Mouse (Mus musculus) CD4-positive helper T cell, adult 2 months (primary cell): Measurements from ENCODE around the gene Rusc2.
A peak's percentile ranks its signal among the peaks of the same experiment; 100 is the strongest.

Source experiments
- DNase-seq: peaks from one replicate; pipeline ENCODE4 v3.0.0-alpha.2; 2012; ENCODE audit warnings: low read depth, missing footprints, low spot score

Rusc2 gene

DNA sequence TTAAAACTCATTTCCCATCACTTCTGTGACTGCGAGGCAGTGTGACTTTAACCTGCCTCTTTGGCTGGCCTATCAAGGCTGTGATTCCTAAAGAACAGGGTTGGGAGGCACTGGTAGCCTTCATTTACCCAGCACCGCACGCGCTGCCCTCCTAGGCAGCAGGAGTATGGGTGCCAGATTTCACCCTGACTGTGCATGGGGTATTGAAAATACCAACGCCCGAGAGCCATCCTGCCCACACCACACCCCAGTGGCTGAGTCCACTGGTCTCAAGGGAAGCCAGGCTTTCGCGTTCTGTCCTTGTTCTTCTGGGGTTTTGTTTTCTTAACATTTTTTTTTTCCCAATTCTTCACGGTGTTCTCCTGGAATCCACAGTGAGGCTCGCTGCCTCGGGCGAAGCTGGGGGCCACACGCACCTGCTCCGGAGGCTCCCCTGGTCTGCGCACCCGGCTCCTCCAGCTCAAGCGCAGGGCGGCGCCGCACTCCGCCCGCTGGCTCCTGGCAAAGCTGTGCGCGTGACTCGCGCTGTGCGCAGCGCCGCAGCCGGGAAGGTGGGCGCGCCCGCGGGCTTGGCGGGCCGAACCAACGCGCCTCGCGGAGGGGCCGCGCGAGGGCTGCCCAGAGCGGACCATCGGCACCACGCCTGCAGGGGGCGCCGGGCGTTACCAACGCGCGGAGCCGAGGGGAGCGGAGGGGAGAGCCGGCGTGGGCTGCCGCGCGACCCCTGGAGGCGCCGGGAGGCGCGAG is at the start of gene Rusc2:
Rusc2 (plus strand) TSS at position 572 of the 747 bp plus-strand sequence.
- peak; percentile 10 for DNase-seq

DNA sequence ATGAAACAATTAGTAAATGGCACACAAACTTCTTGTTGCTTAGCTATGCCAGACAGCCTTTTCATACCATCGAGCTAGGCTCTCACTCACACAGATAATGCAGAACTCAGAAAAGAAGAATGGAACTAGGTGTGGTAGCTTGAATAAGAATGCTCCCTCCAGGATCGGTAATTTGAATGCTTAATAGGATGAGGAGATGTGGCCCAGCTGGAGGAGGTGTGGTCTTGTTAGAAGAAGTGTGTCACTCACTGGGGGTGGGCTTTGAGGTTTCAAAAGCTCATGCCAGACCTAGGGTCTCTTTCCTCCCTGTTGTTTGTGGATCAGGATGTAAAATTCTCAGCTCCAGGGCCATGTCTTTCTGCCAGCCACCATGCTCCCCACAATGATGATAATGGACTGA is 47.0 kb upstream of the Rusc2 start:
- no peak for DNase-seq

DNA sequence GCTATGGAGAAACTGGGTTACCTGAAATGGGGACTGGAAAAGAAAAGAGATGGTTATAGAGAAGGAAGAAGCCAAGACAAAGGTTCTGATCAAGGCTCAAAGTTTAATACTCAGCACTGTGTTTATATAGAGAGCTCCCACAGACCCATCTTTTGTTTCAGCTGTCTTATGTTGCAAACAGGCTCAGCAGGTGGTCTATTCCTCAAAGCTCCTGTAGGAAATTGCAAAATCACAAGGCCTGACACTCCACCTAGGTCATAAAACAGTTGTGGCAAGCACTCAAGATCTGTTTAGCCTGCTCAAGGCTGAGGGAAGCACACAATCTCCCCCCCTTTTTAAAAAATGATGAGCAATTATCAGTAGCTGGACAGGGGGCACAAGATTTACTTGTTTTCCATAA is 45.6 kb upstream of the Rusc2 start:
- no peak for DNase-seq

DNA sequence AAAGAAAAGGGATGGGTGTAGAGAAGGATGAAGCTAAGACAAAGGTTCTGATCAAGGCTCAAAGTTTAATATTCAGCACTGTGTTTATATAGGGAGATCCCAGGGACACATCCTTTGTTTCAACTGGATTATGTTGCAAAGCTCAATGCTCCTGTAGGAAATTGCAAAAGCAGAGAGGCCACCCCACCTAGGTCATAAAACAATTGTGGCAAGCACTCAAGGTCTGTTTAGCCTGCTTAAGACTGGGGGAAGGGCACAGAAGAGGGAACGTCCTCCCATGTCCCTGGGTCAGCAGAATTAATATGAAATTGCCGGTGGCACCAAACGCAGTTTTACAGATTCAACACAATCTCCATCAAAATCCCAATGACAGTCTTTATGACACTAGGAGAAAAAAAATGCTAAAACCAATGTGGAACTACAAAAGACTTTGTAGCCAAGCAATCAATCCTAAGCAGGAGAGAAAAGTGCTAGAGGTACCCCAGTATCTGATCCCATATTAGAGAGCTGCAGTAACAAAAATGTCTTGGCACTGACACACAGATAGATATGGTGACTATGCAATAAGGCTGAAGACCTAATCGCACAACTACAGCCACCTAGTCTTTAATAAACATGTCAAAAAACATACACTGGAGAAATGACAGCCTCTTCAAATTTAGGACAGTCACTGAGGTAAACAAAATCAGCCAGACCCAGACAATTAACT is 41.5 kb upstream of the Rusc2 start:
- DNase-seq = no peak

DNA sequence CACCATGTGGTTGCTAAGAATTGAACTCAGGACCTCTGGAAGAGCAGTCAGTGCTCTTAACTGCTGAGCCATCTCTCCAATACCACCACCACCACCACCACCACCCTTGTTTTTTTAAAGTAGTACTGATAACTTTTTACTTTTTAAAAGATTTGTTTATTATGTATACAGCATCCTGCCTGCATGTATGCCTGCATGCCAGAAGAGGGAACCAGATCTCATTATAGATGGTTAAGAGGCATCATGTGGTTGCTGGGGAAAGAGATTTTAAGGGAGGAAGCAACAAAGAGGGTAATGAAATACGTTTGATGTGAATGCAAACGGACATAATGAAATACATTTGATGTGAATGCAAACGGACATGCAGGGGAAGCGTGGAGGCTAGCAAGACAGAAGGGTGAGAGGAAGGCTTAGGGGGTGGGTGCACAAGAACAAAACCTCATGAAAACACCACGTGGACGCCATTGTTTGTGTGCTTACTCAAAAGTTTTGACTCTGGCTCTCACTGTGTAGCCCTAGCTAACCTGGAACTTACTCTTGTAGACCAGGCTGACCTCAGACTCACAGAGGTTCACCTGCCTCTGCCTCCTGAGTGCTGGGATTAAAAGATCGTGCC is 40.4 kb upstream of the Rusc2 start:
- no peak for DNase-seq

DNA sequence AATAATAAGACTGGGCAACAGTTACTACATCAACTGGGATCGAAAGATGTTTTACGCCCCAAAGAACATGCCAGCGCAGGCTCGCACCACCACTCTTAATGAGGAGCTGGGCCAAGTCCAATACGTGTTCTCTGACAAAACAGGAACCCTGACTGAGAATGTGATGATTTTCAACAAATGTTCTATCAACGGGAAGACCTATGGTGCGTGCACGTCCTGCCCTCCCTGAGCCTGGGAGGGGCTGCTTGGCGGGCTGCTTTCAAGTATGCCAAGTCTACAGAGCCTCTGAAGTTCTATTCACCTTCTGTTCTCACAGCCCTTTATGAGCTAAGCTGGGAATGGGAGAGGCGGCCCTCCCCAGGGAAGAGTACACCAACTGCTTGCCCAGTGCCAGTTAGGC is 39.3 kb upstream of the Rusc2 start:
- no peak for DNase-seq

DNA sequence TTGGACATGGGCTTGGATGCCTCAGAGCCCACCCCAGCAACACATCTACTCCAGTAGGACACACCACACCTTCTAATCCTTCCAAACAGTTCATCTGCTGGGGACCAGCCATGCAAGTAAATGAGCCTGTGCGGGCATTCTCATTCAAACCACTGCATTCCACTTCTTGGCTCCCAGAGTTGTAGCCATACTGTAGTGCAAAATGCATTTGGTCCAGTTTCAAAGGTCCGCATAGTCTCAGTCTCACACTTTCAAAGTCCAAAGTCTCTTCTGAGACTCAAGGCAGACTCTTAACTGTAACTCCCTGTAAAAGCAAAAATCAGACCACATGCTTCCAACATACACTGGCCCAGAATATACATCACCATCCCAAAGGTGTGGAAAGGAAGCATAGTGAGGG is 36.8 kb upstream of the Rusc2 start:
- DNase-seq = no peak

DNA sequence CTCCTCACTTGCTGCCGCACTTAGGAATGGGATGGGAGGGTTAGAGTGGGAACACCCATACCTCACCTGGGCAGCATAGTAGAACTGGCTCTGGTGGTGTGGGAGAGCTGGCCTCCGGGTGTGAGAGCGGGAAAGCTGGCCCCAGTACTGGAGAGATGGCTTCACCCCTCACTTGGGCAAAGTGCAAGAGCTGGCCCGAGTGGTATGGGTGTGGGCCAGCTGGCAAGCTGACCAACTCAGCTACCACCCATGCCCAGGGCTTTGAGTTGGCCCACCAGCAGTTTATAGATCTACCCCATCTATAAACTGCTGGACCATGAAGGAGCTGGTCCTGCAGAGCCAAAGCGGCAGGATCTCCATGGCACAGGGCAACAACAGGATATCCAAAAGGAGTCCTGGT is 32.6 kb upstream of the Rusc2 start:
- DNase-seq = no peak

DNA sequence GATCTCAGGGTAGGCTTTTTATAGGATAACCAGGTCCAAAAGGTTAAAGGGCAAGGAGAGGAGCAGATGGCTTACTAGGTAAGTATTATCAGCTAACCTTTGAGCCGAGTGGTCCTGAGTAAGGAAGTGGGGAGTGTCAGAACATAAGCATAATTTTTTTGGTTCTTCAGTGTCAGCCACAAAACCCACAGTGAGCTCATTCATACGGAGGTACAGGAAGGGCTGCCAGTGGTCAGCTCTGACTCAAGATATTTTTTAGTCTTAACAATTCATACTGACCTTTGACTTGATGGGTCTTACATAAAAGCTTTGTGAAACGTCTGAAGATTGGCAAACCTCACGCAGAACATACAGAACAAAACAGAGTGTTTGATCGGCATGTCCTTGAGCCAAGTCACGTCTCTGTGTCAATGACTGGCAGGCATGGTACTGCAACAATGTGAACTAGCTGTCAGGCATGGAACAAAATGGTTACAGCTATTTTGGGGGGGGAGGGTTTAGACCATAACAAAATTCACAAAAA is 31.7 kb upstream of the Rusc2 start:
- no peak for DNase-seq

DNA sequence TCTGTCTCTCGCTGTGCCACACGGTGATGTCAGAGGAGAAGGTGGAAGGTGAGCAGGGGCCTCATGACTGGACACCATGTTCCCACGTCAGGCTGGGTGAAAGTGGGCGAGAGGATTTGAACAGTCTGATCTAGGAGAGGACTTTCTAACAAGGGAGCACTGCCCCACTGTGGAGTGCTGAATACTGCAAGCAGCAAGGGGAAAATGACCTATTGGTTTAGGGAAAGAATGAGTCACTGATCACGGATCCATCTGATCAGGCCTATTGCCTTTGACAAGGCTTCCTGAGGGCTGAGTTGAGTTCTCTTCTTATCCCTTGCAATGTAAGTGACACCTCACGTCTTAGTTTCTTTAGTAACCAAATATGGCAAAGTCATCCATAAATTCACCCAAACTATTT is 28.1 kb upstream of the Rusc2 start:
- no peak for DNase-seq

DNA sequence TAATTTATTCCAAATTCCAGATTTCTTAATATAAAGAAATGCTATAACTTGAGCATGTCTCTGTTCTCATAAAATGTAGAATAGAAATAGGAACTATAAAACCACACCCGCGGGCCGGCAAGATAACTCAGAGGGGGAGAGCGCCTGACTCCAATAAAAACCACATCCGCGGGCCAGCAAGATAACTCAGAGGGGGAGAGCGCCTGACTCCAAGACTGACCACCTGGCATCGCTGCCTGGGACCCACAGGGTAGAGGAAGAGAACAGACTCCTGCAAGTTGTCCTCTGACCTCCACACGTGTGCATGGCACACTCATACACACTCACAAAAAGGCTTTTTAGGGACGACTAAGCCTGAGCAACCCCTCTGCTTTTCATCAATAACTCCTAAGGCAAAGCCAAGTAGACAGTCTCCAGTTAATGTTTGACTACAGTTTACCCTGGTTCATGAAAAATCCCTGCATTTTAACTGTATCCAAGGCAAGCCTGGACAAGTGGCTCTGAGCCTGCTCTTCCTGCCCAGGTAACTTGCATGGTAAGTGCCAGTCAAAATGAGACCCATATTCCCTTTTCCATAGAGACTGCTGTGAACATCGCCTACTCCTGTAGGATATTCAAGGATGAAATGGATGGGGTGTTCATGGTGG is 16.7 kb upstream of the Rusc2 start:
- no peak for DNase-seq

DNA sequence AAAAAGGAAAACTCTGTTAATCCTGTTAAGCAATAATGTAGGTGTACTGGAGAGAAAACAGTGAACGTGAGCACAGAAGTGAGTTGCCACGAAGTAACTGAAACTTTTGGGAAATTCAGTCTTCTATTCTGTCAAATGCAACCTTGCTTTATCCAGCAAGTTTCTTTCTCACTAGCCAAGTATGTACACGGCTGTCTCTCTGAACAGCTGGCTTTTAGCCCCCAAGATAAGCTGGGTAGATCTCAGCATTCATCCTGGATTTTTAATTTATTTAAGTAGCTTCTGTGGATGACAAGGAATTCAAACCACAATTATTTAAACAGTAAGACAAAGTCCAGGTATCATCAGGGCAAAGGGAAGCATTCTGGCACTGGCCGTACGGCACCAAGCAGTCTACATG is 14.5 kb upstream of the Rusc2 start:
- DNase-seq = no peak

DNA sequence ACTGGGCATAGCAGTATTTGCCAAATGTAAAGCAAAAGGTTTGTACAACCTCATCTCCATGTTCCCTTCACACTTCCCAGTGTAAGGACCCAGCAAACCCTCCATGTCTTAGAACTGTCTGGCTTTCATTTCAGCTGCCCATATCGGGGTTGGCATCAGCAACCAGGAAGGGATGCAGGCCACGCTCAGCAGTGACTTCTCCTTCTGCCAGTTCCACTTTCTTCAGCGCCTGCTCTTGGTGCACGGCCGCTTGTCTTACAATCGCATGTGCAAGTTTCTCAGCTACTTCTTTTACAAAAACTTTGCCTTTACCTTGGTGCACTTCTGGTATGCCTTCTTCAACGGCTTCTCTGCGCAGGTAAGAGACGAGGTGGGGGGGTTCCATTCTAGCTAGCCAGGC is 14.0 kb upstream of the Rusc2 start:
- no peak for DNase-seq

DNA sequence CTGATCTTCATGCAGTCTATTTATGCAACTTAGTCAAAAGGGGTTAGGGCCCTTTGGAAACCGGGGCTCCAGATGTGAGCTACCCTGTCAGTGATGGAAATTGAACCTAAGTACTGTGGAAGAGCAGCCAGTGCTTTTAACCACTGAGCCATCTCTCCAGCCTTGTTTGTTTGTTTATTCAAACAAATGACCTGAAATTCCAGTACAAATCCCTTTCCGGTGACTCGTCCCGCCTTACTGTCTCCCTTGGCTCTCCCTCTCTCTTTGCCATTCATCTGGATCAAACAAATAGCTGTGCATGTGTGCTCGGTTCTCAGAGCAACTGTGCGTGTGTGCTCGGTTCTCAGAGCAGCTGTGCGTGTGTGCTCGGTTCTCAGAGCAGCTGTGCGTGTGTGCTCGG is 10.4 kb upstream of the Rusc2 start:
- DNase-seq = no peak

DNA sequence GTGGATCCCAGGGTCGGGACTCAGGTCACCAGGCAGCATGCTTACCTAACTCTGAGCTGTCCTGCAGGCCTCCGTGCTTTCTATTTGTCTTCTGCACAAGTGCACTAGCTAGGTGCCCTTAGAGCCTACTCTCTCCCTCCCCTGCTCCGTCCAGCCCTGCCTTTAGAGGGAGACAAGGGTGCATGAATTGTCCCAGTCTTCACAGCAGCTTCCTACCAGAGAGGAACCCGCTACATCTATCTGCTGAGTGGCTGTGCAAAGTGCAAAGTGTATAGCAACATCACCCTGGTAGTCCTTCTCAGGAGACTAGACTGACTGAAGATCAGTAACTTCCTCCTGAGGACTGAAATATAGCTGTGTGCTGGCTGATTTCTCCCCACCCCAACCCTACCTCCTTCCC is 9.6 kb upstream of the Rusc2 start:
- no peak for DNase-seq

DNA sequence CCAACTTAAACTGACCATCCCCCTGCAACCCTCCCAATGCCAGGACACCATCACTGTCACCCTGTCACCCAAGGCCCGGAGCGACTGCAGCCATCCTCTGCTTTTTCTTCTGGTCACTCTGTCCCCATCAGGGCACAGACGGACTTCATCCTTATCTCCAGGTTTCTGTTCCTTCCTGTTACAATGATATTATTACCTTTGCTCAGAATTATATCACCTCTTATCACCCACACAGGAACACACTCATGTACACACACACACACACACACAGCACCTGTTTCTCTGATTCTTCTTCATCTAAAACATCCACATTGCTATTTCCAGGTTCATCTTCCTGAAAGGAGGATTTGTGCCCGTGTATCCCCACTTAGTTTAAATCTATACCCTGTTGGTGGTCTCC is 7.5 kb upstream of the Rusc2 start:
- DNase-seq = no peak

DNA sequence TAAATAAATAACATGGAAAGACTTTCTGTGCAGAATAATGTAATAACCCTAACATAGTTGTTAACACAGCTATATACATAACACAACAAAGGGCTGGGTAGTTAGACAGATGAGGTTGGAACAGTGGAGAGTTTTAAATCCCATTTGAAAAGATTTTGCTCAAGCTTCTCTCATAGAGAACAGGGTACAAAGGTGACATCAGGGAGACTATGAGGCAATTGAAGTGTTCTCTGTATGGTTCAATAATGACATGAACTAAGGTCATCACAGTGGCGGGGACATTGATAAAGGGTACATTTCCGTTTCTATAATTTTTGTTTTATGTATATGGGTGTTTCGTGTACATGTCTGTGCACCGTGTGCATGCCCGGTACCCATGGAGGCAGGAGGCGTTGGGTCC is 2.2 kb upstream of the Rusc2 start:
- no peak for DNase-seq

DNA sequence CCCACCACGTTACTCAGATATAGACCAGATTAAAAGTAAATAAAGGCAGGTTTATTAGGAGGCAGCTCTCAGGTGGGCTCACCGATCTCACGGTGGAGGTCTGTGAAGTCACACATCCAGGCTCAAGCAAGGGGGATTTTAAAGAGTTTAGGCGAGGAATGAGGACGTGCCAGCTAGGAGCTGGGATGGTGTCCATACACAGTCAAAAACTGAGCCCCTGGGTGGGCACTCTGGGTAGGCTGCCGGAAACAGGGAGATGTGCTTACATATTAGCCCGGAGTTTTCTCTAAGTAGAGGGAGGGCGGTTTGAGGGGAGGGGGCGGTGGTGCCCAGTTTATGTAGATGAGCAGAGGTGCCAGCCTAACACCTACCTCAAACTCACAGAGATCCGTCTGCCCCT is 828 bp upstream of the Rusc2 start:
- DNase-seq = no peak

DNA sequence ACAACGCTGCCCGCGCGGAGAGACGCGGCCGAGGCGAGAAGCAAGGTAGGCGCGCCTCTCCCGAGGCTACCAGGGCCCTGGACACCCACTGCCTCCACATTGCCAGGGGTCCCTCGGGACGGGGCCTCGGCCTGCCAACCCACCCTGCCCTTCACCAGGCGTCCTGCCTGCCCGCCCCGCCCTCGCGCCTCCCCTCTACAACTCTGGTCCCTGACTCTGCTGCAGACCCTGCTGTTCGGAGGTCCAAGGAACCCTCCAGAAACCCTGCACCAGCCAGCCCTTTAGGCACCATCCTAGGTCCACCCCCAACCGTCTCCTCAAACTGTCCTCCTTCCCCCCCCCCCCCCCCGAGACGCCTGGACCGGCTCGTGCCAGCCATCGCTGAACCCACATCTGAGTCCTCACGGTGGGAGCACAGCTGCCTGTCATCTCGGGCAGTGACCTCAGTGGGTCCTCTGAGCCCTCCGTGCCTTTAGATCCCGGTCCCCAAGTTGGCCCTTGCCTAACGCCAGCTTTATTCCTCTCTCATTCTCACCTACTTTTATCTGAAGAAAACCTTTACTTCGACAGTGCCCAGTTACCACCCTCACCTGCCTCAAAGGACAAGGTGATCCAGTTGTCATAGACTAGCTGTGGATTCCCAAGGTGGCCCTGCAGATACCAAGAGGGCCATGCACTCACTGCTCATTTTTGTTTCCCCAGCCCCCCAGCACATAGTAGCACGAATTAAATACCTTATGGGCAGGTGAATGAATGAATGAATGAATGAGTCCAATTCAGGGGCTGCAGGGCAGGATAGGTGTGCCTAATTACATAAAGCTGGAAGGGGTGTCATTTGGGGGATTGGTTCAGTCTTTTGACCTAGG is 609 bp downstream of the Rusc2 start:
- DNase-seq = no peak

DNA sequence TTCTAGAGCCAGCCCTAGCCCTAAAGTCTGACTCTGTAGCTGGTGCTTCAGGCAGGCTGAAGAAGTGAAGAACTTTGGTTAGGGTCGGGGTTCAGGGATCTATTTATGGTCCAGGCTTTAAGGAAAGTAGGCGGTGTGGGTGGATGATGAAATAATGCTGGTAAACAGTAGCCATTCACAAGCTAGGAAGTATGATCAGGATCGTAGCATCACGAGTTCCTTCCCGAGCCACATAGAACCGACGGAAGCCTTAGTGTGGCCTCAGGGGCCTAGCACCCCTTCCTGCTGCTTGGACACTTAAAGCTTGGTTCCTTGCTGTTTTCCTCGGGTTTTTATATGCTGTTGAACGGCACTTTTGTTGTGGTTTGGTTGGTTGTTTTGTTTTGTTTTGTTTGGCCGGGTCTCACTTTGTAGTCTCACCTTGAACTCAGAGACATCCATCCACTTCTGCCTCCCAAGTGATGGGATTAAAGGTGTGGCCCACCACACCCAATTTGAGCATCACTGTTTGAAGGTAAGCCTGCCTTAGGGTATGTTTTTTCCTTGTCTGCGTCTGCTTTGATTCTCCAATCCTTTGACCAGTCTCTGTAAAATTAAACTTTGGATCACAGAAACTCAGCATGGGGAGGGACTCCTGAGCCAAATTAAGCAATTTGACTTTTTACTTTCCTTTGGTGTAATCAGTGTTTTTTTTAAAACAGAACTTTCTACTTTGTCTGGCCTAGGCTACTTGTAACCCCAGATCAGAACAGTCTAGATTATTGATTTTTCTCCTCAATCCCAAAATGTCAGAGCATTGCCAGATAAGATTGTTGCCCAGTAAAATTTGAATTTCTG is 1.7 kb downstream of the Rusc2 start:
- no peak for DNase-seq
